Mouse (Mus musculus) embryonic facial prominence, embryonic 14.5 days (tissue): Measurements from ENCODE around the gene Spata31d1b. TPM values are rescaled to one million over a fixed set of nuclear protein-coding genes. Genes with fewer than 3 reads are reported as not detected.

Experiments
- ATAC-seq: fragments of 200-750 bp; cut with Nextera tagmentation; 2 replicates; pipeline ENCODE4 v1.8.0; 2017; ENCODE audit warnings: low read depth, moderate number of reproducible peaks, moderate TSS enrichment
- DNase-seq: peaks from one replicate; pipeline ENCODE4 v3.0.0-alpha.2; 2015; ENCODE audit warnings: low spot score
- H3K27ac ChIP-seq: fragments of 300-500 bp; sonication (generic); replicated peaks from 2 replicates; pipeline ENCODE4 v1.5.1; 2014; ENCODE audit warnings: low read depth, mild to moderate bottlenecking, low read length, moderate library complexity
- H3K27me3 ChIP-seq: fragments of 300-500 bp; sonication (generic); replicated peaks from 2 replicates; pipeline ENCODE4 v1.6.1; 2014; ENCODE audit warnings: low read length; ENCODE audit not compliant: control insufficient read depth, insufficient read depth
- H3K36me3 ChIP-seq: fragments of 300-500 bp; sonication (generic); 2 replicates; pipeline ENCODE4 v1.6.1; 2014; ENCODE audit warnings: low read length, mixed read lengths; ENCODE audit not compliant: control insufficient read depth, insufficient read depth
- H3K4me1 ChIP-seq: fragments of 300-500 bp; sonication (generic); 2 replicates; pipeline ENCODE4 v1.6.1; 2014; ENCODE audit warnings: antibody characterized with exemption, low read length; ENCODE audit not compliant: control insufficient read depth, insufficient read depth
- H3K4me2 ChIP-seq: fragments of 300-500 bp; sonication (generic); 2 replicates; pipeline ENCODE4 v1.6.1; 2014; ENCODE audit warnings: low read depth, mild to moderate bottlenecking, low read length, moderate library complexity, mixed read lengths
- H3K4me3 ChIP-seq: fragments of 300-500 bp; sonication (generic); 2 replicates; pipeline ENCODE4 v1.5.1; 2014; ENCODE audit warnings: low read depth, mild to moderate bottlenecking, low read length
- H3K9ac ChIP-seq: fragments of 300-500 bp; sonication (generic); 2 replicates; pipeline ENCODE4 v1.6.1; 2014; ENCODE audit warnings: low read depth, mild to moderate bottlenecking, low read length, moderate library complexity, mixed read lengths
- H3K9me3 ChIP-seq: fragments of 300-500 bp; sonication (generic); 2 replicates; pipeline ENCODE4 v1.6.1; 2016; ENCODE audit warnings: low read length; ENCODE audit not compliant: control insufficient read depth
- WGBS: fragments of 180-500 bp; shearing (Covaris S2); extraction: QIAGEN DNeasy Blood & Tissue Kit; methylation state at CpG from one replicate; pipeline ENCODE4 v1.1.7; 2014; 5-methylcytosine and 5-hydroxymethylcytosine counted together
- polyA plus RNA-seq: library from polyadenylated mRNA; unstranded; fragments of >200 nt; fragmentation: Nextera tagmentation; extraction: Ambion mirVana; gene quantifications from 2 replicates; pipeline ENCODE4 v1.2.1, GENCODE M21; 2014

Gene Spata31d1b
- polyA plus RNA-seq, 1 experiment from 2014 or later = 0.06 TPM

- H3K9me3 ChIP-seq = no peaks in the 10 kb centered on the region
- H3K4me1 ChIP-seq = peaks cover 3% of the 10 kb centered on the region; the same call in 1 of the 2 replicates
- H3K4me3 ChIP-seq = no peak overlapping the region
- no peaks in the 10 kb centered on the region for H3K27me3 ChIP-seq
- H3K36me3 ChIP-seq = no peaks in the 10 kb centered on the region
- 76% methylated on average over 6 of the region's 6 CpGs for WGBS
- H3K9ac ChIP-seq = no peak overlapping the region
- DNase-seq (no peak), ATAC-seq (no peak)
- H3K27ac ChIP-seq = no peak overlapping the region
- no peak overlapping the region for H3K4me2 ChIP-seq
These were observed 33.4 kb downstream of the Spata31d1b start for GRCm38 (mm10) chr13:59745462-59745861.

GRCm38 (mm10) chr13:59746164-59746563, 34.1 kb downstream of the Spata31d1b start:
- ATAC-seq (no peak), DNase-seq (no peak)
- no peak overlapping the region for H3K9ac ChIP-seq
- H3K4me2 ChIP-seq = no peak overlapping the region
- H3K9me3 ChIP-seq = no peaks in the 10 kb centered on the region
- no peak overlapping the region for H3K4me3 ChIP-seq
- 72% methylated on average over 5 of the region's 6 CpGs for WGBS
- H3K4me1 ChIP-seq = peaks cover 8% of the 10 kb centered on the region; the same call in 1 of the 2 replicates
- no peak overlapping the region for H3K27ac ChIP-seq
- no peaks in the 10 kb centered on the region for H3K27me3 ChIP-seq
- H3K36me3 ChIP-seq = no peaks in the 10 kb centered on the region

GRCm38 (mm10) chr13:59746711-59747110, 34.6 kb downstream of the Spata31d1b start, which contains the start of gene 1700014D04Rik:
1700014D04Rik (minus strand) TSS chr13:59746752.
- no peak within 1 kb of the TSS for H3K27ac ChIP-seq
- WGBS = 77% methylated on average over 9 of the region's 9 CpGs
- no peak within 1 kb of the TSS for H3K4me3 ChIP-seq
- H3K9ac ChIP-seq = no peak within 1 kb of the TSS
- H3K9me3 ChIP-seq = no peaks in the 10 kb centered on the region
- DNase-seq (no peak), ATAC-seq (no peak)
- no peaks in the 10 kb centered on the region for H3K27me3 ChIP-seq
- H3K4me2 ChIP-seq = no peak within 1 kb of the TSS
- H3K36me3 ChIP-seq = no peaks in the 10 kb centered on the region
- peaks cover 8% of the 10 kb centered on the region; the same call in 1 of the 2 replicates for H3K4me1 ChIP-seq

GRCm38 (mm10) chr13:59750310-59750709, 38.2 kb downstream of the Spata31d1b start:
- H3K4me1 ChIP-seq = peaks cover 8% of the 10 kb centered on the region; the same call in 1 of the 2 replicates
- H3K9ac ChIP-seq = no peak overlapping the region
- ATAC-seq (no peak), DNase-seq (no peak)
- no peaks in the 10 kb centered on the region for H3K9me3 ChIP-seq
- 51% methylated on average over 12 of the region's 12 CpGs for WGBS
- H3K4me2 ChIP-seq = no peak overlapping the region
- no peak overlapping the region for H3K27ac ChIP-seq
- H3K4me3 ChIP-seq = no peak overlapping the region
- H3K36me3 ChIP-seq = peaks cover 14% of the 10 kb centered on the region
- H3K27me3 ChIP-seq = no peaks in the 10 kb centered on the region

GRCm38 (mm10) chr13:59756906-59757305, 44.8 kb downstream of the Spata31d1b start:
- H3K27me3 ChIP-seq = no peaks in the 10 kb centered on the region
- no peak overlapping the region for H3K4me2 ChIP-seq
- H3K9ac ChIP-seq = no peak overlapping the region
- no peak overlapping the region for H3K4me3 ChIP-seq
- H3K36me3 ChIP-seq = peaks cover 66% of the 10 kb centered on the region
- DNase-seq (no peak), ATAC-seq (no peak)
- H3K4me1 ChIP-seq = no peaks in the 10 kb centered on the region
- 96% methylated on average over 7 of the region's 7 CpGs for WGBS
- no peaks in the 10 kb centered on the region for H3K9me3 ChIP-seq
- H3K27ac ChIP-seq = 0 out of 2 replicates have a peak overlapping the region, but pooled peaks have one; percentile 3

- DNase-seq (no peak), ATAC-seq (no peak)
- Histone ChIP-seq H3K4me1 (peaks cover 7% of the 10 kb centered on the region; the same call in 1 of the 2 replicates), H3K4me2 (no peak overlapping the region), H3K27ac (no peak overlapping the region), H3K9me3 (no peaks in the 10 kb centered on the region), H3K27me3 (no peaks in the 10 kb centered on the region), H3K4me3 (no peak overlapping the region), H3K36me3 (peaks cover 47% of the 10 kb centered on the region), H3K9ac (no peak overlapping the region)
- 90% methylated on average over 7 of the region's 7 CpGs for WGBS
These were observed 50.7 kb downstream of the Spata31d1b start for GRCm38 (mm10) chr13:59762791-59763190.

GRCm38 (mm10) chr13:59766786-59767515, 54.9 kb downstream of the Spata31d1b start:
- no peak overlapping the region for H3K4me3 ChIP-seq
- H3K27ac ChIP-seq = no peak overlapping the region
- DNase-seq (no peak), ATAC-seq (no peak)
- H3K27me3 ChIP-seq = no peaks in the 10 kb centered on the region
- peaks cover 12% of the 10 kb centered on the region for H3K36me3 ChIP-seq
- peaks cover 17% of the 10 kb centered on the region for H3K4me1 ChIP-seq
- 72% methylated on average over 11 of the region's 11 CpGs for WGBS
- peak overlapping the region; percentile 69 for H3K4me2 ChIP-seq
- H3K9ac ChIP-seq = peak overlapping the region; percentile 21; the same call in 1 of the 2 replicates
- no peaks in the 10 kb centered on the region for H3K9me3 ChIP-seq

- Histone ChIP-seq H3K4me2 (peak overlapping the region; percentile 69), H3K27ac (no peak overlapping the region; the same call in 1 of the 2 replicates)
- DNase-seq = no peak
These were observed 56.4 kb downstream of the Spata31d1b start for GRCm38 (mm10) chr13:59768531-59768930.

More at GRCm38 (mm10) chr13:59768531-59768930, 56.4 kb downstream of the Spata31d1b start:
- ATAC-seq = no peak
- WGBS = 40% methylated on average over 13 of the region's 13 CpGs
- Histone ChIP-seq H3K36me3 (peaks cover 24% of the 10 kb centered on the region), H3K9ac (peak overlapping the region; percentile 90), H3K4me1 (peaks cover 17% of the 10 kb centered on the region), H3K4me3 (peak overlapping the region; percentile 89), H3K9me3 (no peaks in the 10 kb centered on the region), H3K27me3 (no peaks in the 10 kb centered on the region)
